Comparison of ENCODE assay signal across 18 mouse cellular contexts in the genomic region with DNA sequence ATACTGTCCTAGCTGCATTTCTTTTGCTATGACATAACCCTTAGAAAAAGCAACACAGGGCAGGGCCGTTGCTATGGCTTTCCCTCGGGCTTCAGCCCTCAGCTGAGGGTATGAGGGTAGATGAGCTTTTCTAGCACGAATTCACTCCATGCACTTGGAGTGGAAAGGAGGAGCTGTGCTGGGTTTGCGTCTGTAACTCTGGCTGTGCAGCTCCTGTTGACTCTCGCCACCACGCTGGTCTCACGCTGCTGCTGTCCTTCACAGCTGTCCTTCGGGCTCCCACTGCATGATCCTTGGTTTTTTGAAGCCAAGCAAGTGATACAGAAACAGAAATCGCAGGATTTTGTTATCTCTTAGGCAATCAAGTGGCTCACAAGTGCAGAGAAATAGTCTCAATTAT. TPM values are rescaled to one million over a fixed set of nuclear protein-coding genes. Genes with fewer than 3 reads are reported as not detected.
"Had no signal": no experiment of that assay in that cellular context is flagged by ENCODE, and none has a peak within 500 bp of the region (broad histone marks: within the 10 kb centered on the region; RNA-seq: fewer than 3 reads in every experiment).

No protein-coding gene starts in this region.

- DNase-seq: kidney, postnatal 10 days; kidney, postnatal 4 days; liver; liver, embryonic 13.5 days; liver, postnatal 0 days; midbrain, embryonic 14.5 days; right cerebral cortex, postnatal 14 days; thymus, postnatal 36 days had no signal

- H3K4me3 ChIP-seq: layer of hippocampus, adult 2 months; limb, embryonic 12.5 days; liver, embryonic 13.5 days had no signal

- ATAC-seq: liver, postnatal 0 days had no signal

- H3K9ac ChIP-seq: limb, embryonic 12.5 days; liver, embryonic 13.5 days; liver, postnatal 0 days had no signal

- H3K4me2 ChIP-seq: limb, embryonic 12.5 days; liver, embryonic 13.5 days had no signal

- H3K27ac ChIP-seq: layer of hippocampus, adult 2 months; limb, embryonic 12.5 days; liver, embryonic 13.5 days had no signal

- H3K27me3 ChIP-seq: limb, embryonic 12.5 days; liver, embryonic 13.5 days had no signal

- H3K9me3 ChIP-seq: limb, embryonic 12.5 days; liver, embryonic 13.5 days had no signal

- H3K4me1 ChIP-seq: limb, embryonic 12.5 days; liver, embryonic 13.5 days had no signal

- H3K36me3 ChIP-seq: limb, embryonic 12.5 days; liver, embryonic 13.5 days had no signal

RNA-seq across cellular contexts. Expression of gene Rd3l, which starts 5.6 kb away (rescaled TPM):
- total RNA-seq: layer of hippocampus, adult 2 months; layer of hippocampus, postnatal 10 days; monocyte, adult 5-6 weeks had no signal
- polyA plus RNA-seq: kidney, embryonic 14.5 days; limb, embryonic 12.5 days; liver, embryonic 13.5 days; liver, postnatal 0 days; lung, embryonic 16.5 days; midbrain, embryonic 14.5 days; neural tube, embryonic 14.5 days; small intestine, adult 2 months; stomach, embryonic 16.5 days; thymus, postnatal 0 days had no signal

RNA-seq across cellular contexts. Expression of gene Tdrd9, which starts 15.4 kb away (rescaled TPM):
- total RNA-seq: monocyte, adult 5-6 weeks had no signal
